Mouse (Mus musculus) heart, adult 11 months (tissue): ENCODE results near the gene Cnnm2.
"Not testable (repeated sequence)": the region's sequence is repeated elsewhere in the genome, so short reads cannot be mapped to it uniquely, and the experiment has no call there.

Experiments
- DNase-seq: peaks from one replicate; pipeline ENCODE4 v3.0.0; 2022

Cnnm2 gene

DNA sequence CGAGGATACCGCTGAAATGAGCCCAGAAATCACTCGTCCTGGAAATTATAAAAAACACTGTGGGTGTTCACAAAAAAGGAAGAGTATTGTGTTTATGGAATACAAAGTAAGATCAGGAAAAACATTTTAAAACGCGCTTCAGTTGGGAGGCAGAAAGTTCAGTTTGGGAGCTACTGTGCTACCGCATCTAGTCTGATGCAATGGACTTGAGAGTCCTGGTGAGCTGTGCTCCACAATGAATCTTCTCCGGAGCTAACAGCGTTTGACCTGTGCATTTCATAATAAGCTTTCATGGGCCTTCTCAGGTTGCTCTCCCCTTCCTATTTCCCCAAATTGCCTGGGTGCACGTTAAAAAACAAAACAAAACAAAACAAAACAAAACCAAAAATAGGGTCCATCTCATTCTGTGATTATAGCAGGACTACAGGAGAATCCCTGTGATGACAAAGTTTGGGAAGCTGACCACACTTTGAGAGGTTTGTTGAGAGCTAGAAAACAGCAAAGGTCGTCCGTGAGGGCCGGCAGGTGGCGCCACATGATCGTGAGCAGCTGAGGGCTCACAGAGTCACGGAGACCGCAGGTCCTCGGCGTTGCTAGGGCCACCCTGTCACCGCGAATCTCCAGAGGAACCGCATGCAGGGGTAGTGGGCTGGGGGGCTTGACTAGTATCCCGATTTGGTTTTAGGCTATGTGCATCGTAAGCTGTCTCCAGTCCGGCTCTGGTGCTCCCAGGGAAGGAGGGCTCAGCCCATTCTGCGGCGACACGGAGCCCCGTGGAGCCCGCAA, 828 bp upstream of the Cnnm2 start:
- peak; percentile 79 for DNase-seq

DNA sequence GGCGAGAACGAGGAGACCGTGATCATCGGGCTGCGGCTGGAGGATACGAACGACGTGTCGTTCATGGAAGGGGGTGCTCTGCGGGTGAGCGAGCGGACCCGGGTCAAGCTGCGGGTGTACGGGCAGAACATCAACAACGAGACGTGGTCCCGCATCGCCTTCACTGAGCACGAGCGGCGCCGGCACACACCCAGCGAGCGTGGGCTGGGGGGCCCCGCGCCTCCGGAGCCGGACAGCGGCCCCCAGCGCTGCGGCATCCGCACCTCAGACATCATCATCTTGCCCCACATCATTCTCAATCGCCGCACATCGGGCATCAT, 535 bp downstream of the Cnnm2 start:
- no peak for DNase-seq

DNA sequence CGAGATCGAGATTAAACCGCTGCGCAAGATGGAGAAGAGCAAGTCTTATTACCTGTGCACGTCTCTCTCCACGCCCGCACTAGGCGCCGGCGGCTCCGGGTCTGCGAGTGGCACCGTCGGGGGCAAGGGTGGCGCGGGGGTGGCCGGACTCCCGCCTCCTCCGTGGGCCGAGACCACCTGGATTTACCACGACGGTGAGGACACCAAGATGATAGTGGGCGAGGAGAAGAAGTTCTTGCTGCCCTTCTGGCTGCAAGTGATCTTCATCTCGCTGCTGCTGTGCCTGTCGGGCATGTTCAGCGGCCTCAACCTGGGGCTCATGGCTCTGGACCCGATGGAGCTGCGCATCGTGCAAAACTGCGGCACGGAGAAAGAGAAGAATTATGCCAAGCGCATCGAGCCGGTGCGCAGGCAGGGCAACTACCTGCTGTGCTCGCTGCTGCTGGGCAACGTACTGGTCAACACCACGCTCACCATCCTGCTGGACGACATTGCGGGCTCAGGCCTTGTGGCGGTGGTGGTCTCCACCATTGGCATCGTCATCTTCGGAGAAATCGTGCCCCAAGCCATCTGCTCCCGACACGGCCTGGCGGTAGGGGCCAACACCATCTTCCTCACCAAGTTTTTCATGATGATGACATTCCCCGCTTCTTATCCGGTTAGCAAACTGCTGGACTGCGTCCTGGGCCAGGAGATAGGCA, 1.0 kb downstream of the Cnnm2 start:
- DNase-seq, result peak; percentile 92

DNA sequence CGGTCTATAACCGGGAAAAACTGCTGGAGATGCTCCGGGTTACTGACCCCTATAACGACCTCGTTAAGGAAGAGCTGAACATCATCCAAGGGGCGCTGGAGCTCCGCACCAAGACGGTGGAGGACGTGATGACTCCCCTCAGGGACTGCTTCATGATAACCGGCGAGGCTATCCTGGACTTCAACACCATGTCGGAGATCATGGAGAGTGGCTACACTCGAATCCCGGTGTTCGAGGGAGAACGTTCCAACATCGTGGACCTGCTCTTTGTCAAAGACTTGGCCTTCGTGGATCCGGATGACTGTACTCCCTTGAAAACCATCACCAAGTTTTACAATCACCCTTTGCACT, 1.6 kb downstream of the Cnnm2 start:
- DNase-seq, result no peak

- DNase-seq, result no peak
Observed at GRCm38 (mm10) chr19:46763356-46763755, 2.0 kb downstream of the Cnnm2 start.

GRCm38 (mm10) chr19:46763932-46764762, 2.8 kb downstream of the Cnnm2 start:
- peak; percentile 83 for DNase-seq

DNA sequence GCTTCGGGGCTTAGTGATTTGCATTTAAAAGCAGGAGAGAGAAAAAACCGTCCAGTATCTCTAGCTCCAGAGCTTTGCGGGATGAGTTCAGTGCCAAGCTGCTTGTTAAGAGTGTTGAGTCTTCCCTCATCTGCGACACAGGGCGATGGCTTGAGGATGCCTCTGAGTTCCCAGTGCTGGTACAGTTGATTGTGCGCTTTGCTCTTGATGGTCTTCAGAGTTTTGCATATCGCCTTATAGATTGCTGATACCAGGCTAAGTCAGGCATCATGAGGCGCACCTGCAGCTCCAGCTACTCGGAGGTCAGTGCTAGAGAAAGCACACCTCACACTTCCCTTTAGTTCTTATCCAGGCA, 3.3 kb downstream of the Cnnm2 start:
- DNase-seq, result peak; percentile 83

GRCm38 (mm10) chr19:46766125-46766524, 4.7 kb downstream of the Cnnm2 start:
- DNase-seq, result peak; percentile 53

DNA sequence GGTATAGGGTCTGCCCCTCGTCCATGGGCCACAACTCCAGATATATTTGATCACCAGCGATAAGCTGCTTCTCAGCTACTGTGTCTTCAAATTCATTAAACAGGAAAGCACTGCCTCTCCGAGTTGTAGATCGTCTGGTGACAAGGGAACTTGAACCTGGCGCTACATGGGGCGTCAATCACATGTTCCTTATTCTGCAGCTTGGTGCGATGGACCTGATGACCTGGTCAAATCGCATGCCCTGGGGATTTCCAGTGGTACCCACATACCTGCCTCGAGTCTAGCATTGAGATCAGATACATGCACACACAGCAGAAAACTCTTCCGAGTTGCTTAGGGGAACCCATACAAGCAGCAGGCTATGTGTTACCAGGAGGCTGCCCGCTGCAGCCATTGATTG, 8.4 kb downstream of the Cnnm2 start:
- peak; percentile 74 for DNase-seq

- DNase-seq, result no peak
Observed at GRCm38 (mm10) chr19:46771801-46772200, 10.4 kb downstream of the Cnnm2 start.

GRCm38 (mm10) chr19:46776391-46776790, 15.0 kb downstream of the Cnnm2 start:
- peak; percentile 74 for DNase-seq

DNA sequence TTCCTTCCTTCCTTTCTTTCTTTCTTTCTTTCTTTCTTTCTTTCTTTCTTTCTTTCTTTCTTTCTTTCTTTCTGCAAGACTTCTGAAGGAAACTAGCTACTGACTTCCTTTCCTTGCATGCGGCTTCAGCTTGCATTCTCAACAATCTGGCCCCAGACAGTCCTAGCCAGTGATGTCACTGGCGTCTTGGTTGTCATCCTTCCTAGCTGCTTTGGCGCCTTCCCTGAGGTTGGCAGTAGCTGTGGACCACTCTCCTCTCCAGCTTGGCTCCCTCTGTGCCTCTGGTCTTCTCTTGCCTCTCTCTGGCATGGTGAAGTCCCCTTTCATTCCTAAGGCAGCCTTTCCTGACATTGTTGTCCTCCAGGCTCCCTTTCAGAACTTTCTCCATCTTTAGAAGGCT, 15.5 kb downstream of the Cnnm2 start:
- peak; percentile 83 for DNase-seq

DNA sequence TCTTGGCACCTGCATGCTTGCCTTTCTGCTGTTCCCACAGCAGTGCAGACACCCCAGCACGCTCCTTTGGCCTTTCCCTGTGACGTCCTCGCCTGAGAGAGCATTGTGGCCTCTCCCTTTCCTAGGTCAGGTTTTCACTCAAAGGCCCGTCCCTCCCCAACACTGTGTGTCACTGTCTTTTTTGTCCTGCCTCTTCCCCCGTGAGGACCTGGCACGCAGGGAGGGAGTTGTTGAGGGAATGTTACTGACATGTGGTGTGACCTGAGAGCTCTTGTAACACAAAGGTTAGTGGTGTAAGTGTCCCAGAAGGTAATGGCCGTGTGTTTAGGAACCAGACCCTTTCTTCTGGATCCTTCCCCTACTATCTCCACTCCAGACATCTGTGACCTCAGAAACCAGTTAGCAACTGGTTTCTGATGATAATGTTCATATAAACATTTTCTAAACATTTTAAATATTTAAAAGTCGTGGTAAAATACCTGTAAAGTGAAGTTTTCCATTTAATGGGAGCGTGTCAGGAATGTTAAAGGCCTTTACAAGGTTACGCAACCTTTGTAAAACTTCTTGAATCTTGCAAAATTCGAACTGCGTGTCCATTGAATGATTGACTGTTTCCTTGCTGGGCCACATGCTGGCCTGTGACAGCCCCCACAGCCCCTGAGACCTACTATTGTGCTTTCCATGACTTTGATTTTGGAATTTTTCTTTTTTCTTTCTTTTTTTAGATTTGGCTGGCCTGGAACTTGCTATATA, 16.7 kb downstream of the Cnnm2 start:
- peak; percentile 66 for DNase-seq

DNA sequence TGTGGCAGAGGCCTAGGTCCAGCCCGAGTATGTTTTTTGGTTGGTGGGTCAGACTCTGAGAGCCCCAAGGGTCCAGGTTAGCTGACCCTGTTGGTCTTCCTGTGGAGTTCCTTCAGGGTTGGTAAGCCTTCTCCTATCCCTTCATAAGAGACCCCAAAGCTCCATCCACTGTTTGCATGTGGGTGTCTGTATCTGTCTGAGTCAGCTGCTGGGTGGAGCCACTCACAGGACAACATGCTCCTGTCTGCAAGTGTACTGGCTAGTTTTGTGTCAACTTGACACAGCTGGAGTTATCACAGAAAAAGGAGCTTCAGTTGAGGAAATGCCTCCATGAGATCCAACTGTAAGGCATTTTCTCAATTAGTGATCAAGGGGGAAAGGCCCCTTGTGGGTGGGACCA, 17.7 kb downstream of the Cnnm2 start:
- not testable (repeated sequence) for DNase-seq

GRCm38 (mm10) chr19:46784038-46784437, 22.6 kb downstream of the Cnnm2 start:
- DNase-seq, result no peak

- DNase-seq, result peak; percentile 72
Observed at GRCm38 (mm10) chr19:46784502-46784901, 23.1 kb downstream of the Cnnm2 start.

- DNase-seq, result no peak
Observed at GRCm38 (mm10) chr19:46785633-46786032, 24.2 kb downstream of the Cnnm2 start.

DNA sequence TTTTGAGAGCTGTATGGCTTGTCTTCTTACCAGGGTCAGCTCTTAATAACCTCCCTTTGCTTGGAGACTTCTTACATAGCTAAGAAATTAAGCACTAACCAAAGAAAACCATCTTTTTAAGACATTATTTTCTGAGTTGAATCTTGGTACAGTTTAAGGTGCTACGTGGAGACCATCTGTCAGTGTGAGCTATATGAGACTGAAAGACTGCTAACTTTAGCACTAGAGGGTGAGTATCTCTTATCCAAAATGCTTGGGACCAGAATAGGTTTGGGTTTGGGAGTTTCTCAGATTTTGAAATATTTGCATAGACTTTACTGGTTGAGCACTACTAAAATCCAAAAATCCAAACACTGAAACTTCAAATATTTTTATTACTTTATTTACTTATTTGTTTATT, 28.4 kb downstream of the Cnnm2 start:
- no peak for DNase-seq

DNA sequence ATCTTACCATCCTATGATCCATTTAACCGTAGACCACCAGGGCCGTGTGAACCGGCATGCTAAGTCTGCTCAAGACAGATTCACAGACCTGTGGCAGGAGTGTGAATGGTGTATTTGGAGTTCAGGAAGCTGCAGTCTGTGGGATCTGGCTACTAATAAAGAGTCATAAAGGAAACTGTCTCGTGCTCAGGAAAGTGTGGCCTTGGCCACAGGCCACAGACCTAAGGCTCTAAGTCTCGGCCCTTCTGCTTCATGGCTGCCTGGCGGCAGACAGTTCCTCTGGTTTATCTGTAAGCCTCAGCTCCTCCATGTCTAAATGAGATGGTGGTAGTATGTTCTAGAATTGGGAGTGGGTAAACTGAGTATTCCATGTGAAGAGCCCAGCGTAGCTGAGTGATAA, 30.0 kb downstream of the Cnnm2 start:
- DNase-seq, result peak; percentile 85

DNA sequence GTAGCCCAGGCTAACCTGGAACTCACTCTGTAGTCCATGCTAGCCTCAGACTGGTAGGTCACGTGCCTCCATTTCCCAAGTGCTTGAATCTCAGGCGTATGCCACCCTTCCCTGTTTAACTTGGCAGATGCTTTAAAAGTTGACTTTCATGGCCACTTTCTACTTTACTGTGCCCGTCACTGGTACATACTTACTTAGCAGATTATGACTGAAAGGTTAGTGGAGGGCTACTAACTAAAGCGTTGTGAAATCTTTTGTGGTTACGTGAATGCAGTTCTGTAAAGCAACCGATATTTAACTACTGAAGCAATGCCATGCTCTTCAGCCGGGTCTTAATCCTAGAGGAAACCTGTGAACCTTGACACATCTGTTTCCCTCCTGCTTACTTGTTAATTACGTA, 30.5 kb downstream of the Cnnm2 start:
- DNase-seq, result peak; percentile 23

- peak; percentile 13 for DNase-seq
Observed at GRCm38 (mm10) chr19:46792480-46792879, 31.1 kb downstream of the Cnnm2 start.

- no peak for DNase-seq
Observed at GRCm38 (mm10) chr19:46794181-46794580, 32.8 kb downstream of the Cnnm2 start.
